Mouse (Mus musculus) cerebral cortex, adult 2 months (tissue): ENCODE data around the gene Casp6.

ENCODE experiments used
- WGBS: fragments of 180-500 bp; shearing (Covaris S2); methylation state at CpG from one replicate; pipeline ENCODE4 v1.1.7; 2018; 5-methylcytosine and 5-hydroxymethylcytosine counted together

Gene Casp6

GRCm38 (mm10) chr3:129923581-129923980 is 22.4 kb downstream of the Casp6 start:
- 93% methylated on average over 7 of the region's 7 CpGs for WGBS

DNA sequence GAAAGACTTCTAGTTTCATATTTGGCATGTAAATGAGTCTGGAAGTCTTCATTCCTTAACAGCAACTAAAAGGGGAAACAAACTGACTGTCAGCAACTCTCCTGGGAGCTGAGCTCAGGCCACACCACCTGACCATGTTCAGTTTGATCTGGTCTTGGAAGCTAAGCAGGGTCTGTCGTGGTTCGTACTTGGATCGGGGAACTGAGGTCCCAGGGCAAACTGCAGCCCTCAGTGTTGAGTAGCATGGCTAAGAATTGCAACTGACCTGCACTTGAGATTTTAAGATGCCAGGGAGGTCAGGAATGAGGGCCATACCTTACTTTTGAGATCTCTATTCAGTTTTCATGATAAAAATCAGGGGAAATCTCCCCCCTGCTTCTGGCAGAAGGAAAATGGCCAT is 24.6 kb downstream of the Casp6 start:
- WGBS: 88% methylated on average over 3 of the region's 3 CpGs

GRCm38 (mm10) chr3:129930213-129930778 is 29.1 kb downstream of the Casp6 start:
- WGBS: 43% methylated on average over 6 of the region's 6 CpGs

DNA sequence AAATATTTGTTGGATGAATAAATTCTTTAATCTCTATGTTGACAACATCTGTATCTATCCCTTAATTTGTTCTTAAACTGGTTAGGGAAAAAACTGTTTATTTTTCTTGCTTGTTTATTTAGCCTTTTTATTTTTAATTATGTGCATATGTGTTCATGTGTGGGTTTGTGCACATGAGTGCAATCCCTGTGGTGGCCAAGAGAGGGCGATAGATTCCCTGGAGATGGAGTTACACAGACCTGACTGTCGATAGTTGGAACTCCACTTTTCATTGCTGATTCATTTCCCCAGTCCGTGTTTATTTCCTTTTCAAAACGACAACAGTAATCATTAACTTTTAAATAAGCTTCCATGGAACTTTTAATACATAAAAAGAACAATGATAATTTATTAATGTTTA is 31.2 kb downstream of the Casp6 start:
- 49% methylated on average over 4 of the region's 4 CpGs for WGBS

- WGBS: 29% methylated on average over 9 of the region's 9 CpGs
Observed at GRCm38 (mm10) chr3:129936561-129936960, 35.3 kb downstream of the Casp6 start.

DNA sequence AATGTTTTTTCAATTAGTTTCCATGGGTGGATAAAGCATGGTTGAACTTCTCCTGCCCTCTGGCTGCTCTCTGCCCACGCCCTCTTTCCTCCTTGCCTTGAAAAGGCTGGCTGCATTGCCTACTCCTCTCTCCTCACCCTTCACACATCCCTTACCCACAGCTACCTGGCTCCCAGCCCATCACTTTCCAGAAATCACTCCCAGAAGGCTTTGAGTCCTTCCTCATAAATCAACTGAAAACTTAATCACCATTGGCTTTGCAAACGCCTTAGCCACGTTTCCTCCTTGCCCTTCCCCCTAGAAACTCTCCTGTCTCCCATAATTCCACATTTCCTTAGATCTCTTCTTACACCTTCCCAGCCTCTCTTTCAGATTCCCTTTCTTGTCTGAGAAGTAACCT is 36.6 kb downstream of the Casp6 start:
- WGBS: 67% methylated on average over 3 of the region's 3 CpGs

- WGBS: 71% methylated on average over 7 of the region's 7 CpGs
Observed at GRCm38 (mm10) chr3:129939058-129939457, 37.8 kb downstream of the Casp6 start.

DNA sequence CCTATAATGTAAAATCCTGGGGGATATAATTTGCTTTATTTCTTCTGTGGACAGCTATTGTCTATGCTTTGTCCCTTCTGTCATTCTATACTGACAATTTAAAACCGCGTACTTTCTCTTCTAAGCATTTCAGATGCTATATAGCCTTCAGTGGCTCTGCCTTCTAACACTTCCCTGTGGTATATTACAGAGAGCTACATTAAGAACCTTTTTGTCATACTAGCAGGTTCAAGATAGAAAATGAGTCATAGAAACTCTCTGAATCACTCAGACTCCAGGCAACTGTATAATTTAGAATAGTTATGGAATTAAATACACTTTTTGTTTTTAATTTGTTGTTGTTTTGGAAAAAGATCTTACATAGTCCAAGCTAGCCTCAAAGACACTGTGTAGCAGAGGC is 39.6 kb downstream of the Casp6 start:
- WGBS: 55% methylated on average over 2 of the region's 2 CpGs

- 77% methylated on average over 1 of the region's 1 CpGs for WGBS
Observed at GRCm38 (mm10) chr3:129941291-129941690, 40.1 kb downstream of the Casp6 start.

GRCm38 (mm10) chr3:129943813-129944212 is 42.6 kb downstream of the Casp6 start:
- 71% methylated on average over 4 of the region's 4 CpGs for WGBS

DNA sequence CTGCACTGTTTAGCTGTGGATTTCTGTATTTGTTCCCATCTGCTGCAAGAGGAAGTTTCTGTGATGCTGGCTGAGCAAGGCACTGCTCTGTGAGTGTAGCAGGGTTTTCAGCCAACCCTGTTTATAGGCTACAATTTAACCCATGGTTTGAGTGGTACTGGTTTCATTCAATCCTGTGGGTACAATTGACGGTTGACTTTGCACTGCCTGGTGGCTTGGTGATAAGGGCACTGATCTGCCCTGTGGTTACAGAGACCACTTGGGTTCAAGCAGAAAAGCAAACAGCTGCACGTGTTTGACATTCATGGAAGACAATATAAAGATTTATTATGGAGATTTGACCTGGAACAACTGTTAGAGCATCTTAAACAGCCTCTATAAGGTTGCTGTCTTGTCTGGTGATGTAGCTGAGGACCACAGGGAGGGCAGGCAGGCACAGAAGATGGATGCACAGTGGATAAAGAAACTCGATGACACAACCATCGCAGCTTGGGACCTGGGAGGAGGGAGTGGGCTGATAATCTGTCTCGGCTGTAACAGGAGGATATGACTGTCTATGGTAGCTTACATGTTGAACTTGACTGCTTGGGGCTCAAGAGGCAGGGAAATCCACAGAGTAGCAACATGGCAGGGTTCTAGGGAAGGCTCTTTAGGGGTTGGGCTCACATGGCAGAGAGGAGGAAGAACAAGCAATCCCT is 45.1 kb downstream of the Casp6 start:
- 87% methylated on average over 5 of the region's 5 CpGs for WGBS

- 49% methylated on average over 5 of the region's 5 CpGs for WGBS
Observed at GRCm38 (mm10) chr3:129948359-129948758, 47.1 kb downstream of the Casp6 start.

DNA sequence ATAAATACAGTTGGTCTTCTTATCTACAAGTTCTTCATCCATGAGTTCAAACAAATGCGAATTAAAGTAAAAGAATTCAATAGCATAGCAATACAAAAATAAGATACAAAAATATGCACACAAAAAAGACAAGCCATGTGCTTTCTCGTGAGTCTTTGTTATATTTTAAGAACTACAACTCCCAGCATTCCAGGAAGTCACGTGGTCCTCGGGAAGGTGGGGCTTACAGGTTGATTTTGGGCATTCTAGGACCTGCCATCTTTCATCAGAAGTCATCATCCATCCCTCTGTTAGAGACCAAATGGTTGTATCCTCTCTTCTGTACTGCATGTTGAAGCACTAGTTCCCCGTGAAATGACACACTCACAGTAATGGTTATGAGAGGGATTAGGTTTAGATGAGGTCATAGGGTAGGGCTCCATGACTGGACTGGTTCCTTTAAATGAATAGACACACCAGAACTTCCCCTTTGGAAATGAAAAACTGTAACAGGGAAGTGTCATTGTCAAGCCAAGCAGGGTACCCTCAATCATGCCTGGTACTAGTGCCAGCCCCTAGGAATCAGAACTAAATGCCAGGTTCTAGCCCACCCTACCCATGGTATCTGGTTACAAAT is 48.0 kb downstream of the Casp6 start:
- WGBS: 80% methylated on average over 5 of the region's 5 CpGs

DNA sequence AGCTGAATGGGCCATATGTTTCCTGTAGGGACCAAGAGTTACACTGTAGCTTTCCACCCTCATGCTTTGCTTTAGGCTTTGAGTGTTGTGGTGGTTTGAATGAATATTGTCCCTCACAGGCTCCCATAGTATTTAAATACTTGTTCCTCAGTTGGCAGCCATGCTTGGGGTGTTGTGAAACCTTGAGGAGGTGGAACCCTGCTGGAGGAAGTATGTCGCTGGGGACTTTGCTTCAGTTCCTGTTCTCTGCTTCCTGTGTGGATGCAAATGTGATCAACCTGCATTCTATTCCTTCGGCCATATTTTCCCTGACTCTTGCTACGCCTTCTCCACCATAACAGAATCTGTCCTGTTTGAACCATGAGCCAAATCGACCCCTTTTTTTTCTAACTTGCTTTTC is 52.1 kb downstream of the Casp6 start:
- 90% methylated on average over 4 of the region's 4 CpGs for WGBS

DNA sequence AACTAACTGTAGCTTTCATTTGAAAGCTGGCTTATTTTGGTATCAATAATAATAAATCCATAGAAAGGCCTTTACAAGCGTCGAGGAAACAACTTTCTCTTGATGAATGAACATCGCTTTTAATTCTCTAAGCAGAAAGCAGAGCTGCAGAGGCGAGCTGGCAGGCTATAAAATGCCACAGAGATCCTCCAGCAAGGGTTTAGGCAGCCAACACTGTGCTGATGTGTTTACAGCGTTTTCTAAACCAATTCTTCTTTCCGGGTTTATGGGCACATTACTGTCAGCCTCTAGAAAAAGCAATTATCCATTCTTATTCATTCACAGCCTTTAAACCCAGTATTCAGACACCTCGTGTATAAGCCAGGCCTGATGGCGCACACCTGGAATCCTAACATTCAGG is 61.3 kb downstream of the Casp6 start:
- 35% methylated on average over 8 of the region's 8 CpGs for WGBS
